Mouse (Mus musculus) bone marrow macrophage, adult 2 months (primary cell): ENCODE data around the gene Ikbke. TPM values are rescaled to one million over a fixed set of nuclear protein-coding genes. Genes with fewer than 3 reads are reported as not detected.

Experiments
- H3K27ac ChIP-seq: 2 replicates; pipeline ENCODE4 v1.5.1; 2012; ENCODE audit warnings: low read depth, low read length; ENCODE audit not compliant: insufficient read depth
- H3K4me1 ChIP-seq: 2 replicates; pipeline ENCODE4 v1.6.1; 2012; ENCODE audit warnings: low read length; ENCODE audit not compliant: control insufficient read depth, insufficient read depth
- H3K4me3 ChIP-seq: 2 replicates; pipeline ENCODE4 v1.5.1; 2012; ENCODE audit warnings: mild to moderate bottlenecking, low read length, moderate library complexity; ENCODE audit not compliant: insufficient read depth
- CTCF ChIP-seq: IDR thresholded peaks from 2 replicates; pipeline ENCODE4 v1.5.1; 2012; ENCODE audit warnings: low read depth, mild to moderate bottlenecking, low read length, moderate library complexity
- POLR2A ChIP-seq: IDR thresholded peaks from 2 replicates; pipeline ENCODE4 v1.6.1; 2012; ENCODE audit warnings: mild to moderate bottlenecking, low read depth, low read length, borderline replicate concordance
- polyA plus RNA-seq: library from polyadenylated mRNA; stranded (reverse); fragments of >200 nt; gene quantifications from 2 replicates; pipeline ENCODE4 v1.2.4, GENCODE M21; 2012; ENCODE audit not compliant: missing spikeins, insufficient read depth, insufficient read length

Ikbke gene
- polyA plus RNA-seq, 1 experiment, result 194 TPM

- H3K27ac ChIP-seq, result no peak overlapping the region
- H3K4me1 ChIP-seq, result no peaks in the 10 kb centered on the region
- H3K4me3 ChIP-seq, result no peak overlapping the region
- TF ChIP-seq CTCF, result no peak
- no peak for TF ChIP-seq POLR2A
Measured at GRCm38 (mm10) chr1:131206342-131206741, 73.1 kb downstream of the Ikbke start.

GRCm38 (mm10) chr1:131204461-131204860 is 74.9 kb downstream of the Ikbke start:
- TF ChIP-seq CTCF (no peak), POLR2A (no peak)
- Histone ChIP-seq H3K4me1 (peaks cover 5% of the 10 kb centered on the region), H3K27ac (no peak overlapping the region), H3K4me3 (no peak overlapping the region)

Other genes starting within 250 kb of the Ikbke start
- 265 and 283 TPM in 2 replicates for gene Mapkapk2, start 181.8 kb downstream of the Ikbke start, polyA plus RNA-seq
- gene Dyrk3, start 141.3 kb downstream of the Ikbke start, polyA plus RNA-seq, result 0.84 and 1.1 TPM in 2 replicates
- 20.5 and 23.2 TPM in 2 replicates for gene Eif2d, start 126.4 kb downstream of the Ikbke start, polyA plus RNA-seq
- gene Rassf5, start 34.3 kb downstream of the Ikbke start, polyA plus RNA-seq, result 49.4 and 49.6 TPM in 2 replicates
- gene Srgap2, start 247.7 kb upstream of the Ikbke start, polyA plus RNA-seq, result 173 and 188 TPM in 2 replicates
- 3.0 and 4.2 TPM in 2 replicates for gene Fam72a, start 248.3 kb upstream of the Ikbke start, polyA plus RNA-seq